Mouse (Mus musculus): Measurements from ENCODE around the gene Usp6nl. TPM values are rescaled to one million over a fixed set of nuclear protein-coding genes. Genes with fewer than 3 reads are reported as not detected.

Gene Usp6nl
- polyA plus RNA-seq, 1 experiment from 2014 or later = 13.7 TPM

DNA sequence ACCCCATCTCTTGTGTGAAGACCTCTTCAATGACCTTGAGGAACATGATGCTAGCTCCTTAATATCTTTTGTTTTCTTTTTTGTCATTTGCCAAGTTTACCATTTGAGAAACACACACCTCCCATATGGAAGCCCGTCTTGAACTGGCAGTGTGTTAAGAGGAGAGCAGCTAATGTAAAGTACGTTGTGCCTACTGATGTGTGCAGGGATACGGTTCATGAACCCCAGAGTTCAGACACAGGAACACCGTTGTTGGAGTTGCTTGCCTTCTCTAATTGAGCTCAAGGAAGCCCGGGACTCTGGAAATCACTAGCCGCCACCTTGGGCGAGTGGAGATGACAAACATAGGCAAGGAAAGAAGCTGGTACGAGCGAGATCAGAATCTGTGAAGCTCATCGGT is 9.7 kb upstream of the Usp6nl start:
- no peaks in the 10 kb centered on the region for H3K4me1 ChIP-seq
- no peaks in the 10 kb centered on the region for H3K36me3 ChIP-seq (replicated peaks)
- H3K9ac ChIP-seq = no peak overlapping the region
- no peak overlapping the region for H3K4me3 ChIP-seq (replicated peaks)
- H3K9me3 ChIP-seq = no peaks in the 10 kb centered on the region
- no peaks in the 10 kb centered on the region for H3K27me3 ChIP-seq
- H3K4me2 ChIP-seq = no peak overlapping the region
- ATAC-seq (ENCODE audit: low FRiP score) = no peak
- no peak overlapping the region for H3K27ac ChIP-seq
- 90% methylated on average over 10 of the region's 10 CpGs for WGBS

DNA sequence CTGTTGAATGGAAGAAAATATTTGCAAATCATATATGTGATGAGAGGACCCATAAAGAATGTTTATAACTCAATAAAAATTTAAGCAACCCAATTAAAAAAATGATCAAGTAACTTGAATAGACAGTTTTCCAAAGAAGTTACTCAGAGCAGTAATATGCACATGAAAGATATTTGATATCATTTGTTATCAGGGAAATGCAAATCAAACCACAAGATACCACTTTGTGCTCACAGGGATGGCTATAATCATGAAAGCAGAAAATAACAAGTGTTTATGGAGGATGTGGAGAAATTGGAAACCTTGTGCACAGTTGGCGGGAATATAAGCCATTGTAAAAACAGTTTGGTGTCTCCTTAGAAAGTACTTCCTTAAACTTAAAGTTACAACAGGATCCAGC is 8.7 kb upstream of the Usp6nl start:
- H3K36me3 ChIP-seq (replicated peaks) = no peaks in the 10 kb centered on the region
- 85% methylated on average over 1 of the region's 1 CpGs for WGBS
- H3K9ac ChIP-seq = no peak overlapping the region

GRCm38 (mm10) chr2:6320153-6320552 is 2.3 kb upstream of the Usp6nl start:
- ATAC-seq (ENCODE audit: low FRiP score) = no peak
- Histone ChIP-seq H3K9ac (no peak overlapping the region), H3K4me3 (replicated peaks) (no peak overlapping the region), H3K4me1 (peaks cover 24% of the 10 kb centered on the region), H3K4me2 (no peak overlapping the region), H3K27me3 (no peaks in the 10 kb centered on the region), H3K36me3 (replicated peaks) (no peaks in the 10 kb centered on the region), H3K9me3 (no peaks in the 10 kb centered on the region), H3K27ac (no peak overlapping the region)
- 89% methylated on average over 3 of the region's 3 CpGs for WGBS

More for the DNA sequence above, 8.7 kb upstream of the Usp6nl start:
- Histone ChIP-seq H3K4me2 (no peak overlapping the region), H3K27me3 (no peaks in the 10 kb centered on the region), H3K4me3 (replicated peaks) (no peak overlapping the region), H3K4me1 (no peaks in the 10 kb centered on the region), H3K9me3 (no peaks in the 10 kb centered on the region), H3K27ac (no peak overlapping the region)
- no peak for ATAC-seq (ENCODE audit: low FRiP score)

DNA sequence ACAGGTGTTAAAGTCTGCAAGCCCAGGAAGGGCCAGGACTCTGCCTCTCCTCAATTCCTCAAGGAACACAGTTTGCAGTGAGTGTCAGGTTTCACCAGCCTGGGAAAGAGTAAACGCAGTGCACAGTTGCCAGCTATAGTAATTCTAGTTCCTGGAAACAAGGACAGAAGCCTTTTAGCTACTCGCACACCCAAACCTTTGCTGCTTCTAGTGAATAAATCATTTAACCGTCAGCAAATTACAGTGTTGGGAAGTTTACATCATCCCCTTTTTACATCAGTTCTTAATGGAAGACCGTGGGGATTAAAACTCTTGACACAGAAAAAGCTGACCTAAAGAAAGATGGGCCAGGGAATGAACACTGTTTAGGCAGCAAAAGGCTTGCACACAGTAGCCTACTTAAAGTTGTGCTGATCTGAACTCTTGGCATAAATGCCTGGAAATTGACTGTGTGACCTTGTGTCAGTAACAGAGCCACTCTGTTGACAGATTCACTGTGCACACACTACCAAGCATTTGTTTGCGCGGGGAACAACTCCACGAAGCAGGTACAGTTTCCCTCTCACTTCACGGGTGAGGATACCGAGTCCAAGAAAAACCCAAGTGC is 595 bp upstream of the Usp6nl start:
- ATAC-seq (ENCODE audit: low FRiP score) = no peak
- H3K27me3 ChIP-seq = no peaks in the 10 kb centered on the region
- H3K9ac ChIP-seq = peak overlapping the region; percentile 94
- H3K36me3 ChIP-seq (replicated peaks) = no peaks in the 10 kb centered on the region
- peaks cover 28% of the 10 kb centered on the region for H3K4me1 ChIP-seq
- no peaks in the 10 kb centered on the region for H3K9me3 ChIP-seq
- peak overlapping the region; percentile 97 for H3K27ac ChIP-seq
- 4% methylated on average over 9 of the region's 9 CpGs for WGBS
- peak overlapping the region; percentile 62 for H3K4me2 ChIP-seq
- H3K4me3 ChIP-seq (replicated peaks) = peak overlapping the region; percentile 96

DNA sequence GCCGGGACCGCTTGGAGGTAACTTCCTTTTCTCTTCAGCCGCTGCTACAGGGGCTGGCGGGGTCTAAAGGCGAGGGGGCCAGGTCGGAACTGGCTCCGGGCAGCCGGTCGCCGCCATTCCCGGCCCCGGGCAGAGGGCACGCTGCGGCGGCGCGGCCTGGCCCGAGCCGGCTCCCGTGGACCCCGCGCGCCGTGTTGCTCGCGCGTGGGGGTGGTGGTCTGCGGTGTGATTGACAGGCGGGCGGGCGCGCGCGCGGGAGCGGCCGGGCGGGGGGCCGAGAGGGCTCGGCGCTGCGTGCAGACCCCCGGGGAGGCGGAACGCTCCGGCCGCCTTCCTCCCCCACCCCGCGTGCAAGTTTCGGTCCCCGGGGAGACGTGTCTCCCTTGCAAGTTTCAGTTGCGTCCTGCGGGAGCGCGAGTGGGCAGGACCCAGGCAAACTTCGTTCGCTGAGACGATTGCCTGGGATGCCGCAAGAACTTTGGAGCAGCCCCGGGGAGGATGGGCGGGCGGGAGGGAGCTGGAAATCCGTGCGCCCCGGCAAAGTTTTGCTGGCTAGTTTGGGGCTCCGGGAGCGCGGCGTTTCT is 563 bp downstream of the Usp6nl start:
- Histone ChIP-seq H3K9ac (peak overlapping the region; percentile 94), H3K4me2 (peak overlapping the region; percentile 62), H3K27ac (peak overlapping the region; percentile 97), H3K4me1 (peaks cover 28% of the 10 kb centered on the region), H3K36me3 (replicated peaks) (no peaks in the 10 kb centered on the region), H3K27me3 (no peaks in the 10 kb centered on the region), H3K9me3 (no peaks in the 10 kb centered on the region), H3K4me3 (replicated peaks) (peak overlapping the region; percentile 96)
- peak; percentile 81 for ATAC-seq (ENCODE audit: low FRiP score)
- under 1% methylated on average over 62 of the region's 70 CpGs for WGBS

DNA sequence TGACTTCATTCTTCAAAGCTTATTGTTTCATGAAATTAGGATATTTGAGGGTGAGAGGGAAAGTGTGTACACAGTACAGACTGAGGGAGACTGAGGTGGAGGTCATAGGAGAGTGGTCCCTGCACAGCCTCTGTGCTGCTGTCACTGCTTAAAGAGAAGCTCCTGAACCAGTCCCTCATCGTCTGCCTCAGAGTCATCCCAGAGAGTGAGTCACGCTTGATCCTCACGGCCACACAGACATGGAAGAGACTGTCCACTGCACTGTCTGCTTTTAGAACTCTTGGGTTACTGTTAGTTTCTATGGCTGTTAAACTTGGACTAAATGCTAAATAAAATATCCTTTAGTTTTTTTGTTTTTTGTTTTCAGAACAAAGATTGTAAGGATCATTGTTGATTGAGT is 3.2 kb downstream of the Usp6nl start:
- Histone ChIP-seq H3K4me1 (peaks cover 32% of the 10 kb centered on the region), H3K27ac (no peak overlapping the region), H3K36me3 (replicated peaks) (no peaks in the 10 kb centered on the region), H3K27me3 (no peaks in the 10 kb centered on the region), H3K4me2 (no peak overlapping the region), H3K9me3 (no peaks in the 10 kb centered on the region), H3K9ac (no peak overlapping the region), H3K4me3 (replicated peaks) (no peak overlapping the region)
- WGBS = 66% methylated on average over 3 of the region's 3 CpGs
- ATAC-seq (ENCODE audit: low FRiP score) = no peak

DNA sequence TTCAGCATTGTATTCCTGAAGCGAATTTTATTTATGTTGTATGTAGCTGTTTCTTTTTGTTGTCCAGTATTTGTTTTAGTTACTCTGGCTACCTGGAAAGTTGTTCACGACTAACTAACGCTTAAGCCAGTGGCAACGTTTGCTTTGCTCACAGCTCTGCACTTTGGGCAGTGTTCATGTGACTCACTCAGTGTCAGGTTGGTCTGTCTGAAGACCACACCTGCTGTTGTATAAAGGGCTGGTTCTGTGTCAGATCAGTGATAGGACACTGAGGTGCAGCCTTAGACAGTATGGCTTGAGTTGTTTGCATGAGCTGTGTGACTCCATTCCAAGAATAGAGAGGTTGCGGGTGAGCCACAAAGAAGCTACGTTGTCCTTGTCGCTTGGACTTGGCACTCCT is 6.5 kb downstream of the Usp6nl start:
- peaks cover 26% of the 10 kb centered on the region for H3K4me1 ChIP-seq
- no peaks in the 10 kb centered on the region for H3K36me3 ChIP-seq (replicated peaks)
- H3K9me3 ChIP-seq = no peaks in the 10 kb centered on the region
- ATAC-seq (ENCODE audit: low FRiP score) = no peak
- no peaks in the 10 kb centered on the region for H3K27me3 ChIP-seq
- H3K9ac ChIP-seq = no peak overlapping the region
- H3K27ac ChIP-seq = no peak overlapping the region
- WGBS = 90% methylated on average over 7 of the region's 7 CpGs
- H3K4me2 ChIP-seq = no peak overlapping the region
- no peak overlapping the region for H3K4me3 ChIP-seq (replicated peaks)

- peaks cover 12% of the 10 kb centered on the region for H3K4me1 ChIP-seq
- H3K9ac ChIP-seq = no peak overlapping the region
- H3K27me3 ChIP-seq = no peaks in the 10 kb centered on the region
- no peak overlapping the region for H3K27ac ChIP-seq
- WGBS = 97% methylated on average over 8 of the region's 8 CpGs
- H3K36me3 ChIP-seq (replicated peaks) = no peaks in the 10 kb centered on the region
- no peak for ATAC-seq (ENCODE audit: low FRiP score)
- no peak overlapping the region for H3K4me3 ChIP-seq (replicated peaks)
- no peaks in the 10 kb centered on the region for H3K9me3 ChIP-seq
- no peak overlapping the region for H3K4me2 ChIP-seq
Measured at GRCm38 (mm10) chr2:6330756-6331155, 8.3 kb downstream of the Usp6nl start.

- ATAC-seq (ENCODE audit: low FRiP score) = no peak
- no peak overlapping the region for H3K9ac ChIP-seq
- H3K4me1 ChIP-seq = peaks cover 12% of the 10 kb centered on the region
- no peak overlapping the region for H3K4me3 ChIP-seq (replicated peaks)
- no peaks in the 10 kb centered on the region for H3K27me3 ChIP-seq
- H3K36me3 ChIP-seq (replicated peaks) = no peaks in the 10 kb centered on the region
- H3K4me2 ChIP-seq = no peak overlapping the region
- WGBS = 87% methylated on average over 7 of the region's 7 CpGs
- no peak overlapping the region for H3K27ac ChIP-seq
- H3K9me3 ChIP-seq = no peaks in the 10 kb centered on the region
Measured at GRCm38 (mm10) chr2:6331324-6332137, 9.1 kb downstream of the Usp6nl start.

DNA sequence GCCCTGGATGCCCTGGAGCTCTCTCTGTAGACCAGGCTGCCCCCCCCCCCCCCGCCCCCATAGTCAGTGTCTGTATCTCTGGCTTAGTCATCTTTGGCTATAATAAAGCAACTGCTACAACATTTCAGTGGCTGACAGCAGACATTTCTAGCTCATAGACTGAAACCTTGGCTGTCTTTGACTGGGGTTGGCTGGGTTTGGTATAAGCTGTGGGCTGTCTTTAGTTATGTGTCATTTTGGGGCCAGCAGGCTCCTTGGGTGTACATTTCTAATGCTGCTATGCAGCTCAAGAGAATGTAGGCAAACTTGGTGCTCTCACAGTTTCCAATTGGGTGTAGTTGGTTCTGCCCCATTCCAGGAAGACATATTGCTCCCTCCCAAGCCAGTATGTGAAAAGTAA is 11.1 kb downstream of the Usp6nl start:
- Histone ChIP-seq H3K9me3 (no peaks in the 10 kb centered on the region), H3K9ac (no peak overlapping the region), H3K27ac (no peak overlapping the region), H3K4me1 (peaks cover 12% of the 10 kb centered on the region), H3K4me2 (no peak overlapping the region), H3K36me3 (replicated peaks) (0 out of 2 replicates have a peak, but pooled peaks cover 7% of the 10 kb centered on the region), H3K4me3 (replicated peaks) (no peak overlapping the region), H3K27me3 (no peaks in the 10 kb centered on the region)
- no peak for ATAC-seq (ENCODE audit: low FRiP score)
- whole genome bisulfite sequencing = 85% methylated on average over 1 of the region's 1 CpGs

GRCm38 (mm10) chr2:6334011-6334410 is 11.5 kb downstream of the Usp6nl start:
- ATAC-seq (ENCODE audit: low FRiP score) = no peak
- Histone ChIP-seq H3K4me3 (replicated peaks) (no peak overlapping the region), H3K9me3 (no peaks in the 10 kb centered on the region), H3K27ac (no peak overlapping the region), H3K4me2 (no peak overlapping the region), H3K36me3 (replicated peaks) (0 out of 2 replicates have a peak, but pooled peaks cover 7% of the 10 kb centered on the region), H3K27me3 (no peaks in the 10 kb centered on the region), H3K9ac (no peak overlapping the region), H3K4me1 (peaks cover 10% of the 10 kb centered on the region)
- WGBS = 87% methylated on average over 6 of the region's 6 CpGs

GRCm38 (mm10) chr2:6335032-6335735 is 12.7 kb downstream of the Usp6nl start:
- no peak overlapping the region for H3K9ac ChIP-seq
- 90% methylated on average over 14 of the region's 14 CpGs for WGBS
- H3K4me1 ChIP-seq = peaks cover 9% of the 10 kb centered on the region
- no peak overlapping the region for H3K4me3 ChIP-seq (replicated peaks)
- no peaks in the 10 kb centered on the region for H3K9me3 ChIP-seq
- no peaks in the 10 kb centered on the region for H3K27me3 ChIP-seq
- ATAC-seq (ENCODE audit: low FRiP score) = no peak
- H3K27ac ChIP-seq = no peak overlapping the region
- H3K36me3 ChIP-seq (replicated peaks) = 0 out of 2 replicates have a peak, but pooled peaks cover 7% of the 10 kb centered on the region
- no peak overlapping the region for H3K4me2 ChIP-seq

Measured in forebrain, embryonic 12.5 days (tissue).